Mouse (Mus musculus) hindbrain, postnatal 0 days (tissue): ENCODE data around the gene Gm20662. TPM values are rescaled to one million over a fixed set of nuclear protein-coding genes. Genes with fewer than 3 reads are reported as not detected.

Source experiments
- ATAC-seq: fragments of 200-750 bp; cut with Nextera tagmentation; 2 replicates; pipeline ENCODE4 v1.8.0; 2017; ENCODE audit warnings: mild to moderate bottlenecking, moderate TSS enrichment, moderate library complexity
- DNase-seq: peaks from one replicate; pipeline ENCODE4 v3.0.0-alpha.2; 2015; ENCODE audit warnings: low spot score
- H3K27ac ChIP-seq: fragments of 300-500 bp; sonication (generic); 2 replicates; pipeline ENCODE4 v1.5.1; 2014; ENCODE audit warnings: mild to moderate bottlenecking
- H3K27me3 ChIP-seq: fragments of 300-500 bp; sonication (generic); 2 replicates; pipeline ENCODE4 v1.6.1; 2014; ENCODE audit warnings: low read length, mixed read lengths; ENCODE audit not compliant: insufficient read depth
- H3K36me3 ChIP-seq: fragments of 300-500 bp; sonication (generic); 2 replicates; pipeline ENCODE4 v1.6.1; 2014; ENCODE audit warnings: low read length, mixed read lengths; ENCODE audit not compliant: insufficient read depth
- H3K4me1 ChIP-seq: fragments of 300-500 bp; sonication (generic); 2 replicates; pipeline ENCODE4 v1.6.1; 2014; ENCODE audit warnings: antibody characterized with exemption, low read length, mixed read lengths; ENCODE audit not compliant: insufficient read depth
- H3K4me2 ChIP-seq: fragments of 300-500 bp; sonication (generic); 2 replicates; pipeline ENCODE4 v1.6.1; 2014; ENCODE audit warnings: low read depth, mild to moderate bottlenecking, low read length, moderate library complexity, mixed read lengths
- H3K4me3 ChIP-seq: fragments of 300-500 bp; sonication (generic); 2 replicates; pipeline ENCODE4 v1.5.1; 2014; ENCODE audit warnings: low read length
- H3K9ac ChIP-seq: fragments of 300-500 bp; sonication (generic); replicated peaks from 2 replicates; pipeline ENCODE4 v1.6.1; 2014; ENCODE audit warnings: mild to moderate bottlenecking, low read length, moderate library complexity, mixed read lengths
- H3K9me3 ChIP-seq: fragments of 300-500 bp; sonication (generic); 2 replicates; pipeline ENCODE4 v1.6.1; 2016; ENCODE audit warnings: low read length, mixed read lengths
- CTCF ChIP-seq: IDR thresholded peaks from 2 replicates; pipeline ENCODE4 v1.5.1; 2016; ENCODE audit warnings: antibody characterized with exemption, control low read depth, low read depth
- WGBS: fragments of 180-500 bp; shearing (Covaris S2); extraction: QIAGEN DNeasy Blood & Tissue Kit; methylation state at CpG from one replicate; pipeline ENCODE4 v1.1.7; 2014; 5-methylcytosine and 5-hydroxymethylcytosine counted together
- polyA plus RNA-seq: library from polyadenylated mRNA; unstranded; fragments of >200 nt; fragmentation: Nextera tagmentation; extraction: Ambion mirVana; gene quantifications from 2 replicates; pipeline ENCODE4 v1.2.1, GENCODE M21; 2015
- total RNA-seq: library from RNA; depleted of rRNA; stranded (reverse); fragments of >200 nt; gene quantifications from 2 replicates; pipeline ENCODE4 v1.2.3, GENCODE M21; 2014

Gm20662 gene
- total and polyA plus RNA-seq, 2 experiments from 2014 or later = 3.3 TPM; not detected in 1

GRCm38 (mm10) chr9:107983421-107983890 is 12.7 kb upstream of the Gm20662 start:
- no peak overlapping the region for H3K9ac ChIP-seq
- peaks cover 10% of the 10 kb centered on the region; the same call in 1 of the 2 replicates for H3K4me1 ChIP-seq
- no peaks in the 10 kb centered on the region for H3K36me3 ChIP-seq
- H3K4me3 ChIP-seq = no peak overlapping the region
- peak overlapping the region; percentile 79 for H3K27ac ChIP-seq
- ATAC-seq = no peak
- DNase-seq = peak; percentile 51
- no peaks in the 10 kb centered on the region for H3K27me3 ChIP-seq
- WGBS = 44% methylated on average over 4 of the region's 4 CpGs
- TF ChIP-seq CTCF = no peak
- H3K9me3 ChIP-seq = no peaks in the 10 kb centered on the region
- peak overlapping the region; percentile 85; the same call in 1 of the 2 replicates for H3K4me2 ChIP-seq

- no peak for DNase-seq
- H3K27ac ChIP-seq = peak overlapping the region; percentile 79
- H3K9me3 ChIP-seq = no peaks in the 10 kb centered on the region
- no peak for ATAC-seq
- H3K4me1 ChIP-seq = peaks cover 10% of the 10 kb centered on the region; the same call in 1 of the 2 replicates
- no peaks in the 10 kb centered on the region for H3K36me3 ChIP-seq
- H3K27me3 ChIP-seq = no peaks in the 10 kb centered on the region
- peak overlapping the region; percentile 64 for H3K4me3 ChIP-seq
- WGBS = 71% methylated on average over 19 of the region's 19 CpGs
- no peak for TF ChIP-seq CTCF
- peak overlapping the region; percentile 85 for H3K4me2 ChIP-seq
- H3K9ac ChIP-seq = no peak overlapping the region
These were observed 11.9 kb upstream of the Gm20662 start for GRCm38 (mm10) chr9:107984052-107984753.

GRCm38 (mm10) chr9:107984754-107985055 is 11.4 kb upstream of the Gm20662 start:
- no peak for TF ChIP-seq CTCF
- peaks cover 10% of the 10 kb centered on the region; the same call in 1 of the 2 replicates for H3K4me1 ChIP-seq
- H3K27me3 ChIP-seq = no peaks in the 10 kb centered on the region
- DNase-seq (no peak), ATAC-seq (no peak)
- peak overlapping the region; percentile 56; the same call in 1 of the 2 replicates for H3K9ac ChIP-seq
- H3K4me2 ChIP-seq = peak overlapping the region; percentile 85
- 70% methylated on average over 9 of the region's 9 CpGs for WGBS
- peak overlapping the region; percentile 64 for H3K4me3 ChIP-seq
- peak overlapping the region; percentile 79; the same call in 1 of the 2 replicates for H3K27ac ChIP-seq
- H3K9me3 ChIP-seq = no peaks in the 10 kb centered on the region
- H3K36me3 ChIP-seq = no peaks in the 10 kb centered on the region

- Histone ChIP-seq H3K4me1 (peaks cover 10% of the 10 kb centered on the region; the same call in 1 of the 2 replicates), H3K27me3 (no peaks in the 10 kb centered on the region), H3K27ac (peak within 1 kb of the TSS; percentile 79; the same call in 1 of the 2 replicates), H3K9ac (peak within 1 kb of the TSS; percentile 56), H3K9me3 (no peaks in the 10 kb centered on the region), H3K4me2 (peak within 1 kb of the TSS; percentile 85), H3K4me3 (peak within 1 kb of the TSS; percentile 64), H3K36me3 (no peaks in the 10 kb centered on the region)
- ATAC-seq (peak; percentile 46), DNase-seq (peak; percentile 75)
- WGBS = under 1% methylated on average over 57 of the region's 58 CpGs
- peak; percentile 48 for TF ChIP-seq CTCF
These were observed 10.7 kb upstream of the Gm20662 start, which contains the start of gene Inka1 for GRCm38 (mm10) chr9:107985131-107986119. Inka1 (minus strand) TSS chr9:107985879.

- ATAC-seq = peak; percentile 72
- 5% methylated on average over 18 of the region's 18 CpGs for WGBS
- no peak overlapping the region for H3K9ac ChIP-seq
These were observed 9.8 kb upstream of the Gm20662 start for GRCm38 (mm10) chr9:107986376-107986775.

GRCm38 (mm10) chr9:107987950-107988349 is 8.2 kb upstream of the Gm20662 start:
- H3K4me3 ChIP-seq = no peak overlapping the region
- no peak overlapping the region for H3K4me2 ChIP-seq
- no peak overlapping the region for H3K27ac ChIP-seq
- no peaks in the 10 kb centered on the region for H3K27me3 ChIP-seq
- H3K4me1 ChIP-seq = peaks cover 6% of the 10 kb centered on the region; the same call in 1 of the 2 replicates
- DNase-seq (no peak), ATAC-seq (no peak)
- no peak for TF ChIP-seq CTCF
- no peak overlapping the region for H3K9ac ChIP-seq
- WGBS = 71% methylated on average over 3 of the region's 3 CpGs
- H3K9me3 ChIP-seq = no peaks in the 10 kb centered on the region
- no peaks in the 10 kb centered on the region for H3K36me3 ChIP-seq

More at GRCm38 (mm10) chr9:107986376-107986775, 9.8 kb upstream of the Gm20662 start:
- Histone ChIP-seq H3K27me3 (no peaks in the 10 kb centered on the region), H3K36me3 (no peaks in the 10 kb centered on the region), H3K4me2 (peak overlapping the region; percentile 85), H3K4me1 (peaks cover 10% of the 10 kb centered on the region; the same call in 1 of the 2 replicates), H3K9me3 (no peaks in the 10 kb centered on the region), H3K27ac (no peak overlapping the region), H3K4me3 (peak overlapping the region; percentile 64; the same call in 1 of the 2 replicates)
- DNase-seq = peak; percentile 91
- TF ChIP-seq CTCF = peak; percentile 95
